In genomic region chr12:82394118-82394861, GRCm38 (mm10) we compare ENCODE assay signal across 12 mouse cellular contexts.
DNase-seq lines count a peak whose midpoint lies in the region; ATAC-seq and TF ChIP-seq lines count a peak whose summit lies in the region.
"Had no signal": no experiment of that assay in that cellular context is flagged by ENCODE, and none has a peak within 500 bp of the region (broad histone marks: within the 10 kb centered on the region; RNA-seq: fewer than 3 reads in every experiment).

No protein-coding gene starts in this region.

- no peak for DNase-seq in heart, embryonic 10.5 days (ENCODE audit: low spot score)
- DNase-seq in lung, postnatal 0 days (ENCODE audit: low spot score) = peak; percentile 28
- DNase-seq in lung, adult 2 months = no peak
- no peak for DNase-seq in spleen, postnatal 14 days (ENCODE audit: low spot score in 2 of 2)
- DNase-seq in cerebellum, postnatal 25 days = no peak
- DNase-seq: adrenal gland, adult 2 months; cerebellum, adult 18-20 months had no signal

- TF ChIP-seq EP300 in lung, postnatal 0 days (IDR thresholded peaks at IDR 0.05) = no peak

- H3K27me3 ChIP-seq in heart, embryonic 15.5 days = no peaks in the 10 kb centered on the region
- H3K27me3 ChIP-seq in heart, embryonic 10.5 days (ENCODE audit: insufficient read depth, poor library complexity, severe bottlenecking) = no peaks in the 10 kb centered on the region
- no peaks in the 10 kb centered on the region for H3K27me3 ChIP-seq in lung, postnatal 0 days (replicated peaks; ENCODE audit: insufficient read depth, low read length)

- ATAC-seq in heart, embryonic 15.5 days (replicated peaks; ENCODE audit: insufficient number of reproducible peaks, insufficient read depth, low FRiP score, low read depth) = no peak
- ATAC-seq in lung, postnatal 0 days = no peak

- WGBS in heart, embryonic 15.5 days = 38% methylated on average over 8 of the region's 8 CpGs
- WGBS in heart, embryonic 10.5 days = 53% methylated on average over 8 of the region's 8 CpGs
- 38% methylated on average over 8 of the region's 8 CpGs for WGBS in lung, postnatal 0 days
- 40% methylated on average over 8 of the region's 8 CpGs for WGBS in lung, adult 2 months
- WGBS in olfactory bulb, adult 2 months = 12% methylated on average over 8 of the region's 8 CpGs

- H3K9ac ChIP-seq in heart, embryonic 15.5 days = no peak overlapping the region
- H3K9ac ChIP-seq in lung, postnatal 0 days (replicated peaks; ENCODE audit: low read depth) = no peak overlapping the region

- no peak overlapping the region for H3K4me2 ChIP-seq in heart, embryonic 15.5 days
- H3K4me2 ChIP-seq in lung, postnatal 0 days (replicated peaks; ENCODE audit: low read depth, low read length) = no peak overlapping the region
- H3K4me2 ChIP-seq: midbrain, embryonic 11.5 days had no signal

- no peak for TF ChIP-seq CTCF in lung, postnatal 0 days (IDR thresholded peaks at IDR 0.05)
- no peak for TF ChIP-seq CTCF in lung, adult 2 months (IDR thresholded peaks at IDR 0.05; ENCODE audit: insufficient read depth, low read length)
- no peak for TF ChIP-seq CTCF in cortical plate, adult 2 months (IDR thresholded peaks at IDR 0.05; ENCODE audit: extremely low read depth, insufficient read depth, low read length)
- TF ChIP-seq CTCF in olfactory bulb, adult 2 months (IDR thresholded peaks at IDR 0.05; ENCODE audit: insufficient read depth, low read depth, low read length) = no peak

- 0 out of 2 replicates have a peak overlapping the region, but pooled peaks have one; percentile 5 for H3K27ac ChIP-seq in heart, embryonic 15.5 days
- H3K27ac ChIP-seq in heart, embryonic 10.5 days = no peak overlapping the region
- H3K27ac ChIP-seq in lung, postnatal 0 days (ENCODE audit: low read length) = peak overlapping the region; percentile 11; the same call in 1 of the 2 replicates
- 0 out of 2 replicates have a peak overlapping the region, but pooled peaks have one; percentile 45 for H3K27ac ChIP-seq in cortical plate, adult 2 months (ENCODE audit: insufficient read depth, low read length)
- H3K27ac ChIP-seq in olfactory bulb, adult 2 months (ENCODE audit: insufficient read depth, low read depth, low read length) = peak overlapping the region; percentile 100

- no peak overlapping the region for H3K4me3 ChIP-seq in heart, embryonic 15.5 days
- H3K4me3 ChIP-seq in heart, embryonic 10.5 days = no peak overlapping the region
- no peak overlapping the region for H3K4me3 ChIP-seq in lung, postnatal 0 days (ENCODE audit: low read depth, low read length)
- no peak overlapping the region for H3K4me3 ChIP-seq in lung, adult 2 months (replicated peaks; ENCODE audit: extremely low read depth, low read depth, low read length)
- no peak overlapping the region for H3K4me3 ChIP-seq in cortical plate, adult 2 months (ENCODE audit: insufficient read depth, low read length)
- H3K4me3 ChIP-seq in olfactory bulb, adult 2 months (ENCODE audit: insufficient read depth, low read depth, low read length) = no peak overlapping the region
- H3K4me3 ChIP-seq: erythroblast, embryonic 14.5 days had no signal

- H3K4me1 ChIP-seq in heart, embryonic 15.5 days (replicated peaks) = peaks cover 26% of the 10 kb centered on the region
- H3K4me1 ChIP-seq in heart, embryonic 10.5 days = peaks cover 34% of the 10 kb centered on the region
- no peaks in the 10 kb centered on the region for H3K4me1 ChIP-seq in lung, postnatal 0 days (ENCODE audit: insufficient read depth, low read depth, low read length)
- no peaks in the 10 kb centered on the region; the same call in 1 of the 2 replicates for H3K4me1 ChIP-seq in lung, adult 2 months (ENCODE audit: control insufficient read depth, insufficient read depth, low read length)
- peaks cover 9% of the 10 kb centered on the region; the same call in 1 of the 2 replicates for H3K4me1 ChIP-seq in cortical plate, adult 2 months (ENCODE audit: control insufficient read depth, insufficient read depth, low read length)
- H3K4me1 ChIP-seq in olfactory bulb, adult 2 months (ENCODE audit: control insufficient read depth, insufficient read depth, low read length) = peaks cover 44% of the 10 kb centered on the region

- no peaks in the 10 kb centered on the region for H3K9me3 ChIP-seq in heart, embryonic 15.5 days (replicated peaks)
- no peaks in the 10 kb centered on the region for H3K9me3 ChIP-seq in heart, embryonic 10.5 days
- H3K9me3 ChIP-seq in lung, postnatal 0 days (ENCODE audit: low read length) = no peaks in the 10 kb centered on the region

- no peak for TF ChIP-seq POLR2A in lung, adult 2 months (IDR thresholded peaks at IDR 0.05; ENCODE audit: borderline replicate concordance, extremely low read depth, low read depth, low read length)
- no peak for TF ChIP-seq POLR2A in cortical plate, adult 2 months (IDR thresholded peaks at IDR 0.05; ENCODE audit: extremely low read depth, insufficient read depth, low read length)
- TF ChIP-seq POLR2A in olfactory bulb, adult 2 months (IDR thresholded peaks at IDR 0.05; ENCODE audit: insufficient read depth, low read depth, low read length) = no peak

- H3K36me3 ChIP-seq in heart, embryonic 15.5 days = no peaks in the 10 kb centered on the region
- H3K36me3 ChIP-seq in heart, embryonic 10.5 days = peaks cover 20% of the 10 kb centered on the region
- H3K36me3 ChIP-seq in lung, postnatal 0 days (ENCODE audit: insufficient read depth, low read length) = no peaks in the 10 kb centered on the region
